In genomic region chr13:94159478-94160220, GRCm38 (mm10) we compare ENCODE assay signal across 13 mouse cellular contexts.
DNase-seq lines count a peak whose midpoint lies in the region; ATAC-seq and TF ChIP-seq lines count a peak whose summit lies in the region.
"Had no signal": no experiment of that assay in that cellular context is flagged by ENCODE, and none has a peak within 500 bp of the region (broad histone marks: within the 10 kb centered on the region; RNA-seq: fewer than 3 reads in every experiment).

No protein-coding gene starts in this region.

- intact Hi-C loops in heart, postnatal 36 days (cut with DNase I), result no loop called here
- intact Hi-C loops in left cerebral cortex, adult 2 months (cut with DNase I), result no loop called here

- WGBS in heart, embryonic 13.5 days, result 77% methylated on average over 7 of the region's 7 CpGs
- WGBS in neural tube, embryonic 13.5 days, result 79% methylated on average over 7 of the region's 7 CpGs
- WGBS in limb, embryonic 11.5 days, result 74% methylated on average over 7 of the region's 7 CpGs

- H3K27me3 ChIP-seq in heart, embryonic 13.5 days (replicated peaks), result no peaks in the 10 kb centered on the region
- no peaks in the 10 kb centered on the region for H3K27me3 ChIP-seq in neural tube, embryonic 13.5 days
- H3K27me3 ChIP-seq in limb, embryonic 11.5 days (ENCODE audit: control insufficient read depth, insufficient read depth, low read length), result no peaks in the 10 kb centered on the region
- H3K27me3 ChIP-seq: forebrain, embryonic 15.5 days; Patski had no signal

- H3K4me2 ChIP-seq in heart, embryonic 13.5 days, result no peak overlapping the region
- no peak overlapping the region for H3K4me2 ChIP-seq in neural tube, embryonic 13.5 days
- no peak overlapping the region for H3K4me2 ChIP-seq in limb, embryonic 11.5 days (ENCODE audit: low read depth, severe bottlenecking)
- H3K4me2 ChIP-seq: forebrain, embryonic 15.5 days had no signal

- no peak overlapping the region for H3K9ac ChIP-seq in heart, embryonic 13.5 days
- H3K9ac ChIP-seq in neural tube, embryonic 13.5 days, result no peak overlapping the region
- H3K9ac ChIP-seq in limb, embryonic 11.5 days (ENCODE audit: low read length), result no peak overlapping the region
- H3K9ac ChIP-seq: forebrain, embryonic 15.5 days had no signal

- TF ChIP-seq CTCF in left cerebral cortex, adult 2 months (IDR thresholded peaks at IDR 0.05), result no peak

- H3K4me1 ChIP-seq in heart, embryonic 13.5 days, result peaks cover 27% of the 10 kb centered on the region
- H3K4me1 ChIP-seq in neural tube, embryonic 13.5 days (replicated peaks), result peaks cover 11% of the 10 kb centered on the region; the same call in 1 of the 2 replicates
- H3K4me1 ChIP-seq in limb, embryonic 11.5 days (ENCODE audit: control insufficient read depth, insufficient read depth, low read length), result peaks cover 24% of the 10 kb centered on the region
- H3K4me1 ChIP-seq: forebrain, embryonic 15.5 days had no signal

- ATAC-seq in heart, embryonic 13.5 days (ENCODE audit: extremely low read depth, insufficient number of reproducible peaks, low FRiP score, low TSS enrichment), result no peak
- no peak for ATAC-seq in neural tube, embryonic 13.5 days (ENCODE audit: low read depth)
- ATAC-seq in limb, embryonic 11.5 days (ENCODE audit: insufficient number of reproducible peaks, low FRiP score, low TSS enrichment, low read depth), result no peak
- ATAC-seq: forebrain, embryonic 15.5 days; Patski had no signal

- H3K27ac ChIP-seq in heart, embryonic 13.5 days (replicated peaks), result peak overlapping the region; percentile 80
- 0 out of 2 replicates have a peak overlapping the region, but pooled peaks have one; percentile 11 for H3K27ac ChIP-seq in neural tube, embryonic 13.5 days (replicated peaks)
- peak overlapping the region; percentile 69 for H3K27ac ChIP-seq in limb, embryonic 11.5 days (replicated peaks; ENCODE audit: low read depth, low read length)
- H3K27ac ChIP-seq in left cerebral cortex, adult 2 months, result no peak overlapping the region
- H3K27ac ChIP-seq: forebrain, embryonic 15.5 days had no signal

- H3K9me3 ChIP-seq in heart, embryonic 13.5 days, result peaks cover 3% of the 10 kb centered on the region; the same call in 1 of the 2 replicates
- H3K9me3 ChIP-seq in neural tube, embryonic 13.5 days, result no peaks in the 10 kb centered on the region
- no peaks in the 10 kb centered on the region; the same call in 1 of the 2 replicates for H3K9me3 ChIP-seq in limb, embryonic 11.5 days (ENCODE audit: control insufficient read depth, low read length)
- H3K9me3 ChIP-seq: forebrain, embryonic 15.5 days had no signal

- H3K4me3 ChIP-seq in heart, embryonic 13.5 days, result no peak overlapping the region
- no peak overlapping the region for H3K4me3 ChIP-seq in neural tube, embryonic 13.5 days
- no peak overlapping the region for H3K4me3 ChIP-seq in limb, embryonic 11.5 days (ENCODE audit: low read depth, low read length)
- H3K4me3 ChIP-seq in left cerebral cortex, adult 2 months, result no peak overlapping the region
- H3K4me3 ChIP-seq: forebrain, embryonic 15.5 days; myocyte had no signal

- H3K36me3 ChIP-seq in heart, embryonic 13.5 days, result no peaks in the 10 kb centered on the region
- H3K36me3 ChIP-seq in neural tube, embryonic 13.5 days, result no peaks in the 10 kb centered on the region
- H3K36me3 ChIP-seq in limb, embryonic 11.5 days (ENCODE audit: control insufficient read depth, insufficient read depth, low read length), result no peaks in the 10 kb centered on the region; the same call in 1 of the 2 replicates
- H3K36me3 ChIP-seq: forebrain, embryonic 15.5 days had no signal

- DNase-seq in heart, postnatal 36 days, result no peak
- no peak for DNase-seq in neural tube, embryonic 10.5 days (ENCODE audit: extremely low spot score, low spot score)
- no peak for DNase-seq in limb, embryonic 11.5 days (ENCODE audit: low spot score)
- no peak for DNase-seq in adrenal gland, postnatal 36 days
- no peak for DNase-seq in layer of hippocampus, postnatal 10 days (ENCODE audit: low spot score in 2 of 2)
- no peak for DNase-seq in left cerebral cortex, adult 2 months (ENCODE audit: extremely low spot score in 1 of 2, low spot score in 2 of 2)
- DNase-seq: cerebellum, postnatal 14 days; heart, postnatal 14 days had no signal
